Mouse (Mus musculus) hindbrain, embryonic 11.5 days (tissue): Measurements from ENCODE around the gene Zdhhc7. TPM values are rescaled to one million over a fixed set of nuclear protein-coding genes. Genes with fewer than 3 reads are reported as not detected.

Experiments
- ATAC-seq: fragments of 200-750 bp; cut with Nextera tagmentation; 2 replicates; pipeline ENCODE4 v1.8.0; 2017; ENCODE audit warnings: mild to moderate bottlenecking, moderate TSS enrichment, moderate library complexity; ENCODE audit not compliant: low FRiP score
- DNase-seq: peaks from one replicate; pipeline ENCODE4 v3.0.0-alpha.2; 2015; ENCODE audit warnings: low spot score
- H3K27ac ChIP-seq: fragments of 300-500 bp; sonication (generic); 2 replicates; pipeline ENCODE4 v1.5.1; 2014; ENCODE audit warnings: mild to moderate bottlenecking, low read depth, low read length
- H3K27me3 ChIP-seq: fragments of 300-500 bp; sonication (generic); 2 replicates; pipeline ENCODE4 v1.6.1; 2014; ENCODE audit warnings: mild to moderate bottlenecking, low read length, moderate library complexity, mixed read lengths; ENCODE audit not compliant: control insufficient read depth, insufficient read depth
- H3K36me3 ChIP-seq: fragments of 300-500 bp; sonication (generic); 2 replicates; pipeline ENCODE4 v1.6.1; 2014; ENCODE audit warnings: mild to moderate bottlenecking, low read length, moderate library complexity, mixed read lengths; ENCODE audit not compliant: control insufficient read depth, insufficient read depth
- H3K4me1 ChIP-seq: fragments of 300-500 bp; sonication (generic); replicated peaks from 2 replicates; pipeline ENCODE4 v1.6.1; 2014; ENCODE audit warnings: low read length, mixed read lengths; ENCODE audit not compliant: control insufficient read depth, insufficient read depth
- H3K4me2 ChIP-seq: fragments of 300-500 bp; sonication (generic); replicated peaks from 2 replicates; pipeline ENCODE4 v1.6.1; 2014; ENCODE audit warnings: mild to moderate bottlenecking, low read depth, low read length
- H3K4me3 ChIP-seq: fragments of 300-500 bp; sonication (generic); 2 replicates; pipeline ENCODE4 v1.5.1; 2014; ENCODE audit warnings: low read depth, low read length
- H3K9ac ChIP-seq: fragments of 300-500 bp; sonication (generic); 2 replicates; pipeline ENCODE4 v1.6.1; 2014; ENCODE audit warnings: low read depth, low read length
- H3K9me3 ChIP-seq: fragments of 300-500 bp; sonication (generic); 2 replicates; pipeline ENCODE4 v1.6.1; 2016; ENCODE audit warnings: low read length; ENCODE audit not compliant: control insufficient read depth
- WGBS: fragments of 180-500 bp; shearing (Covaris S2); extraction: QIAGEN DNeasy Blood & Tissue Kit; methylation state at CpG from one replicate; pipeline ENCODE4 v1.1.7; 2014; 5-methylcytosine and 5-hydroxymethylcytosine counted together
- polyA plus RNA-seq: library from polyadenylated mRNA; unstranded; fragments of >200 nt; fragmentation: Nextera tagmentation; extraction: Ambion mirVana; gene quantifications from 2 replicates; pipeline ENCODE4 v1.2.1, GENCODE M21; 2014

Zdhhc7 gene
- polyA plus RNA-seq, 1 experiment from 2014 or later, result 25.2 TPM

GRCm38 (mm10) chr8:120110966-120111365, 9.7 kb upstream of the Zdhhc7 start:
- ATAC-seq (no peak), DNase-seq (no peak)
- Histone ChIP-seq H3K4me3 (no peak overlapping the region), H3K9me3 (no peaks in the 10 kb centered on the region), H3K27ac (no peak overlapping the region), H3K9ac (no peak overlapping the region), H3K4me2 (no peak overlapping the region), H3K27me3 (peaks cover 17% of the 10 kb centered on the region), H3K36me3 (no peaks in the 10 kb centered on the region), H3K4me1 (no peaks in the 10 kb centered on the region; the same call in 1 of the 2 replicates)
- WGBS, result 89% methylated on average over 4 of the region's 4 CpGs

- 61% methylated on average over 3 of the region's 3 CpGs for WGBS
- H3K4me3 ChIP-seq, result no peak overlapping the region
- ATAC-seq (no peak), DNase-seq (no peak)
- no peak overlapping the region for H3K27ac ChIP-seq
- 0 out of 2 replicates have a peak, but pooled peaks cover under 1% of the 10 kb centered on the region for H3K27me3 ChIP-seq
- no peaks in the 10 kb centered on the region for H3K9me3 ChIP-seq
- no peak overlapping the region for H3K9ac ChIP-seq
- H3K4me1 ChIP-seq, result no peaks in the 10 kb centered on the region; the same call in 1 of the 2 replicates
- H3K4me2 ChIP-seq, result no peak overlapping the region
- H3K36me3 ChIP-seq, result no peaks in the 10 kb centered on the region
Measured at GRCm38 (mm10) chr8:120109149-120109548, 7.9 kb upstream of the Zdhhc7 start.

GRCm38 (mm10) chr8:120104721-120105272, 3.5 kb upstream of the Zdhhc7 start:
- no peak overlapping the region for H3K27ac ChIP-seq
- no peaks in the 10 kb centered on the region for H3K9me3 ChIP-seq
- no peak overlapping the region for H3K9ac ChIP-seq
- ATAC-seq (no peak), DNase-seq (no peak)
- H3K4me1 ChIP-seq, result peaks cover 2% of the 10 kb centered on the region; the same call in 1 of the 2 replicates
- H3K4me3 ChIP-seq, result no peak overlapping the region
- H3K27me3 ChIP-seq, result no peaks in the 10 kb centered on the region
- no peaks in the 10 kb centered on the region for H3K36me3 ChIP-seq
- no peak overlapping the region for H3K4me2 ChIP-seq
- WGBS, result 67% methylated on average over 9 of the region's 9 CpGs

GRCm38 (mm10) chr8:120103916-120104315, 2.6 kb upstream of the Zdhhc7 start:
- DNase-seq (no peak), ATAC-seq (no peak)
- Histone ChIP-seq H3K9me3 (no peaks in the 10 kb centered on the region), H3K27ac (no peak overlapping the region), H3K4me2 (no peak overlapping the region), H3K9ac (no peak overlapping the region), H3K4me3 (no peak overlapping the region), H3K36me3 (no peaks in the 10 kb centered on the region), H3K4me1 (peaks cover 2% of the 10 kb centered on the region; the same call in 1 of the 2 replicates), H3K27me3 (no peaks in the 10 kb centered on the region)
- 93% methylated on average over 9 of the region's 9 CpGs for WGBS

- DNase-seq, result no peak
- peak overlapping the region; percentile 88 for H3K4me2 ChIP-seq
- no peaks in the 10 kb centered on the region for H3K9me3 ChIP-seq
- WGBS, result 7% methylated on average over 24 of the region's 25 CpGs
- no peaks in the 10 kb centered on the region for H3K27me3 ChIP-seq
- H3K9ac ChIP-seq, result peak overlapping the region; percentile 66
- H3K36me3 ChIP-seq, result no peaks in the 10 kb centered on the region
- peak overlapping the region; percentile 82; the same call in 1 of the 2 replicates for H3K27ac ChIP-seq
- peaks cover 2% of the 10 kb centered on the region; the same call in 1 of the 2 replicates for H3K4me1 ChIP-seq
- ATAC-seq, result no peak
- H3K4me3 ChIP-seq, result peak overlapping the region; percentile 66
Measured at GRCm38 (mm10) chr8:120100388-120101067, 754 bp downstream of the Zdhhc7 start.

- Histone ChIP-seq H3K36me3 (no peaks in the 10 kb centered on the region), H3K27me3 (no peaks in the 10 kb centered on the region), H3K9me3 (no peaks in the 10 kb centered on the region), H3K27ac (no peak overlapping the region), H3K4me1 (no peaks in the 10 kb centered on the region), H3K9ac (no peak overlapping the region), H3K4me3 (no peak overlapping the region), H3K4me2 (no peak overlapping the region)
- ATAC-seq, result no peak
- no peak for DNase-seq
- WGBS, result 87% methylated on average over 2 of the region's 2 CpGs
Measured at GRCm38 (mm10) chr8:120096486-120096885, 4.8 kb downstream of the Zdhhc7 start.

GRCm38 (mm10) chr8:120094801-120095200, 6.5 kb downstream of the Zdhhc7 start:
- Histone ChIP-seq H3K4me2 (no peak overlapping the region), H3K4me1 (no peaks in the 10 kb centered on the region), H3K27me3 (no peaks in the 10 kb centered on the region), H3K9ac (no peak overlapping the region), H3K9me3 (no peaks in the 10 kb centered on the region), H3K27ac (no peak overlapping the region), H3K36me3 (no peaks in the 10 kb centered on the region), H3K4me3 (no peak overlapping the region)
- DNase-seq, result no peak
- 91% methylated on average over 10 of the region's 10 CpGs for WGBS
- ATAC-seq, result no peak

- H3K36me3 ChIP-seq, result no peaks in the 10 kb centered on the region
- DNase-seq, result no peak
- no peaks in the 10 kb centered on the region for H3K27me3 ChIP-seq
- H3K4me2 ChIP-seq, result no peak overlapping the region
- no peaks in the 10 kb centered on the region for H3K4me1 ChIP-seq
- no peak overlapping the region for H3K4me3 ChIP-seq
- H3K9ac ChIP-seq, result no peak overlapping the region
- 94% methylated on average over 3 of the region's 3 CpGs for WGBS
- H3K9me3 ChIP-seq, result no peaks in the 10 kb centered on the region
- no peak overlapping the region for H3K27ac ChIP-seq
- no peak for ATAC-seq
Measured at GRCm38 (mm10) chr8:120093103-120093502, 8.2 kb downstream of the Zdhhc7 start.

- no peak overlapping the region for H3K4me3 ChIP-seq
- H3K4me2 ChIP-seq, result no peak overlapping the region
- H3K9me3 ChIP-seq, result no peaks in the 10 kb centered on the region
- no peak overlapping the region for H3K27ac ChIP-seq
- no peaks in the 10 kb centered on the region for H3K27me3 ChIP-seq
- ATAC-seq, result no peak
- 96% methylated on average over 3 of the region's 3 CpGs for WGBS
- no peaks in the 10 kb centered on the region for H3K4me1 ChIP-seq
- H3K9ac ChIP-seq, result no peak overlapping the region
- DNase-seq, result no peak
- peaks cover 5% of the 10 kb centered on the region for H3K36me3 ChIP-seq
Measured at GRCm38 (mm10) chr8:120091032-120091431, 10.2 kb downstream of the Zdhhc7 start.
